In genomic region chr2:146218161-146218691, GRCm38 (mm10) we compare ENCODE assay signal across 8 mouse cellular contexts. TPM values are rescaled to one million over a fixed set of nuclear protein-coding genes. Genes with fewer than 3 reads are reported as not detected.
DNase-seq lines count a peak whose midpoint lies in the region; ATAC-seq and TF ChIP-seq lines count a peak whose summit lies in the region.

No protein-coding gene starts in this region.

- H3K4me1 ChIP-seq in heart, adult 2 months (ENCODE audit: control insufficient read depth, insufficient read depth, low read length) = peaks cover 2% of the 10 kb centered on the region
- H3K4me1 ChIP-seq in heart, embryonic 16.5 days (ENCODE audit: control insufficient read depth, insufficient read depth, low read length) = peaks cover 25% of the 10 kb centered on the region
- H3K4me1 ChIP-seq in liver, embryonic 13.5 days (replicated peaks) = peaks cover 24% of the 10 kb centered on the region

- no peaks in the 10 kb centered on the region for H3K79me2 ChIP-seq in heart, adult 2 months (replicated peaks; ENCODE audit: control insufficient read depth, insufficient read depth, low read length)

- H3K9me3 ChIP-seq in heart, embryonic 16.5 days (replicated peaks; ENCODE audit: control insufficient read depth, low read length) = no peaks in the 10 kb centered on the region
- H3K9me3 ChIP-seq in liver, embryonic 13.5 days (replicated peaks) = no peaks in the 10 kb centered on the region

- peak overlapping the region; percentile 1; the same call in 1 of the 2 replicates for H3K4me3 ChIP-seq in heart, adult 2 months
- peak overlapping the region; percentile 40 for H3K4me3 ChIP-seq in heart, embryonic 16.5 days (ENCODE audit: low read length)
- peak overlapping the region; percentile 8 for H3K4me3 ChIP-seq in liver, embryonic 13.5 days (replicated peaks)

- TF ChIP-seq EP300 in heart, adult 2 months (IDR thresholded peaks at IDR 0.05; ENCODE audit: insufficient read depth, low read depth, low read length) = no peak

- DNase-seq in heart, adult 2 months = no peak
- DNase-seq in heart, adult 11 months = no peak
- DNase-seq in Muller cell, postnatal 12 days (ENCODE audit: inconsistent ontology term) = peak; percentile 56
- DNase-seq in liver, embryonic 13.5 days = no peak
- DNase-seq in layer of hippocampus, adult 9-10 months (ENCODE audit: low spot score) = no peak
- DNase-seq in spleen, postnatal 10 days (ENCODE audit: low spot score in 2 of 2) = no peak
- no peak for DNase-seq in layer of hippocampus, adult 8-10 months (ENCODE audit: low spot score in 2 of 2)

- peak overlapping the region; percentile 54 for H3K4me2 ChIP-seq in heart, embryonic 16.5 days (ENCODE audit: low read depth, low read length)
- peak overlapping the region; percentile 33 for H3K4me2 ChIP-seq in liver, embryonic 13.5 days

- peaks cover 42% of the 10 kb centered on the region for H3K27me3 ChIP-seq in heart, adult 2 months (ENCODE audit: control insufficient read depth, insufficient read depth, low read length)
- peaks cover 65% of the 10 kb centered on the region for H3K27me3 ChIP-seq in heart, embryonic 16.5 days (ENCODE audit: control insufficient read depth, insufficient read depth, low read length)
- H3K27me3 ChIP-seq in liver, embryonic 13.5 days = peaks cover 80% of the 10 kb centered on the region

- no peak for TF ChIP-seq CTCF in heart, adult 2 months (IDR thresholded peaks at IDR 0.05)

- TF ChIP-seq POLR2A in heart, adult 2 months (IDR thresholded peaks at IDR 0.05; ENCODE audit: insufficient read depth, low read depth, low read length) = no peak

- no peak for ATAC-seq in heart, embryonic 16.5 days (replicated peaks; ENCODE audit: extremely low read depth, insufficient read depth, low FRiP score)
- ATAC-seq in liver, embryonic 13.5 days (ENCODE audit: low read depth) = no peak

- no peak overlapping the region for H3K27ac ChIP-seq in heart, adult 2 months
- no peak overlapping the region for H3K27ac ChIP-seq in heart, embryonic 16.5 days (ENCODE audit: low read length)
- no peak overlapping the region for H3K27ac ChIP-seq in liver, embryonic 13.5 days

- no peak overlapping the region for H3K9ac ChIP-seq in heart, adult 2 months (ENCODE audit: low read depth, low read length)
- no peak overlapping the region for H3K9ac ChIP-seq in heart, embryonic 16.5 days (ENCODE audit: low read length)
- H3K9ac ChIP-seq in liver, embryonic 13.5 days = no peak overlapping the region

- intact Hi-C loops in heart, adult 2 months (cut with DNase I) = loop anchor here (10.0 kb wide), 1 partner anchor 197 kb away; no protein-coding TSS in a partner anchor

- H3K36me3 ChIP-seq in heart, adult 2 months (ENCODE audit: control insufficient read depth, insufficient read depth, low read length) = no peaks in the 10 kb centered on the region
- H3K36me3 ChIP-seq in heart, embryonic 16.5 days (ENCODE audit: control insufficient read depth, insufficient read depth) = no peaks in the 10 kb centered on the region
- H3K36me3 ChIP-seq in liver, embryonic 13.5 days = no peaks in the 10 kb centered on the region

- 4% methylated on average over 40 of the region's 40 CpGs for WGBS in heart, adult 2 months
- WGBS in heart, embryonic 16.5 days = under 1% methylated on average over 40 of the region's 40 CpGs
- WGBS in liver, embryonic 13.5 days (ENCODE audit: insufficient replicate concordance) = 2% methylated on average over 40 of the region's 40 CpGs

RNA-seq across cellular contexts. Expression of gene Insm1, which starts 3.5 kb away (rescaled TPM):
- total RNA-seq in heart, adult 2 months (2021) = not detected
- polyA plus RNA-seq in heart, adult 2 months (2012; rRNA removed) = not detected in 2 replicates
- polyA plus RNA-seq in heart, embryonic 16.5 days (2015; fragmentation: Nextera tagmentation; extraction: Ambion mirVana) = 0.24 TPM in 1 of 2 replicates, not detected in the other
- not detected in 2 replicates for polyA plus RNA-seq in liver, embryonic 13.5 days (2015; fragmentation: Nextera tagmentation; extraction: Ambion mirVana)
- total RNA-seq in layer of hippocampus, adult 8-10 months (2022) = 1 to 10 TPM; 5.6 to 6.6 (median 5.8) TPM
